Mouse (Mus musculus): ENCODE measurements at regions not wholly inside any gene's neighbourhood (a gene's known extent, or its start where the extent isn't known, plus 50 kb on each side); places are given as distances from the start of the nearest gene placed in this dataset.

- Histone ChIP-seq H3K36me3 (replicated peaks) (no peaks in the 10 kb centered on the region), H3K9me3 (replicated peaks) (0 out of 2 replicates have a peak, but pooled peaks cover 5% of the 10 kb centered on the region), H3K4me1 (ENCODE audit: insufficient read depth, low read depth, low read length) (no peaks in the 10 kb centered on the region), H3K27me3 (ENCODE audit: insufficient read depth, low read length) (no peaks in the 10 kb centered on the region), H3K4me3 (ENCODE audit: low read depth, low read length) (no peak overlapping the region)
- ATAC-seq (ENCODE audit: extremely low read depth, insufficient number of reproducible peaks, low FRiP score, poor library complexity, severe bottlenecking): no peak
- no peak for DNase-seq (ENCODE audit: low spot score)
- TF ChIP-seq CTCF (IDR thresholded peaks at IDR 0.05; ENCODE audit: low read depth, low read length) (no peak), POLR2AphosphoS5 (IDR thresholded peaks at IDR 0.05; ENCODE audit: insufficient replicate concordance, low read depth, low read length) (no peak), GATA1 (IDR thresholded peaks at IDR 0.05; ENCODE audit: borderline replicate concordance, low read length) (no peak), TAL1 (conservative IDR thresholded peaks at IDR 0.05; ENCODE audit: low read depth, low read length) (no peak), GATA2 (IDR thresholded peaks at IDR 0.05; ENCODE audit: borderline replicate concordance, low read depth, low read length) (no peak)
Measured at GRCm38 (mm10) chr13:115911524-115912459, 397.7 kb downstream of the Isl1 start.

- Histone ChIP-seq H3K27me3 (ENCODE audit: insufficient read depth, low read length) (no peaks in the 10 kb centered on the region), H3K4me1 (ENCODE audit: insufficient read depth, low read depth, low read length) (no peaks in the 10 kb centered on the region), H3K9me3 (replicated peaks) (0 out of 2 replicates have a peak, but pooled peaks cover 5% of the 10 kb centered on the region), H3K36me3 (replicated peaks) (no peaks in the 10 kb centered on the region), H3K4me3 (ENCODE audit: low read depth, low read length) (no peak overlapping the region)
- no peak for ATAC-seq (ENCODE audit: extremely low read depth, insufficient number of reproducible peaks, low FRiP score, poor library complexity, severe bottlenecking)
- TF ChIP-seq CTCF (IDR thresholded peaks at IDR 0.05; ENCODE audit: low read depth, low read length): no peak
- TF ChIP-seq GATA1 (IDR thresholded peaks at IDR 0.05; ENCODE audit: borderline replicate concordance, low read length): no peak
- no peak for TF ChIP-seq POLR2AphosphoS5 (IDR thresholded peaks at IDR 0.05; ENCODE audit: insufficient replicate concordance, low read depth, low read length)
- no peak for TF ChIP-seq GATA2 (IDR thresholded peaks at IDR 0.05; ENCODE audit: borderline replicate concordance, low read depth, low read length)
- no peak for TF ChIP-seq TAL1 (conservative IDR thresholded peaks at IDR 0.05; ENCODE audit: low read depth, low read length)
- no peak for DNase-seq (ENCODE audit: low spot score)
Measured at GRCm38 (mm10) chr13:115910866-115911449, 398.5 kb downstream of the Isl1 start.

DNA sequence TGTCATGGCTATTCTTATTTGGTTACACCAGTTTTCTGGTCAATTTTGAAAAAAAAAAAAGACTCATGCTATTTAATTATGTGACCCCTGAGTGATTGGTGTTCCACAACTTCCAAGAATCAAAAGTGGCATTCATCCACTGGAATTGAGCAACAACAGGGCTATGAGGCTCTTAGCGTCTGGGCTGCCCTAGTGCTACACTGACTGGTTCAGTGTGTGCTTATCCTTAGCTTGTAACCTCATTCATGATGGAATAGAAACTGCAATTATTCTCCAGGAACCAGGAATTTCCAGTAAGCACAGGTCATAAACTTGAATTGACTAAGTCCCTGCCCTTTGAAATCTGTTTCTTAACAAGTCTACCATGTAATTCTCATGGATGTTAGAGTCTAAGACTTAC is 428.9 kb downstream of the Isl1 start:
- H3K27me3 ChIP-seq (ENCODE audit: insufficient read depth, low read length): no peaks in the 10 kb centered on the region
- ATAC-seq (ENCODE audit: extremely low read depth, insufficient number of reproducible peaks, low FRiP score, poor library complexity, severe bottlenecking) (no peak), DNase-seq (ENCODE audit: low spot score) (no peak)
- H3K9me3 ChIP-seq (replicated peaks): peaks cover 5% of the 10 kb centered on the region
- TF ChIP-seq CTCF (IDR thresholded peaks at IDR 0.05; ENCODE audit: low read depth, low read length): no peak
- TF ChIP-seq GATA2 (IDR thresholded peaks at IDR 0.05; ENCODE audit: borderline replicate concordance, low read depth, low read length): no peak
- TF ChIP-seq TAL1 (conservative IDR thresholded peaks at IDR 0.05; ENCODE audit: low read depth, low read length): no peak
- TF ChIP-seq GATA1 (IDR thresholded peaks at IDR 0.05; ENCODE audit: borderline replicate concordance, low read length): no peak
- TF ChIP-seq POLR2AphosphoS5 (IDR thresholded peaks at IDR 0.05; ENCODE audit: insufficient replicate concordance, low read depth, low read length): no peak
- H3K4me1 ChIP-seq (ENCODE audit: insufficient read depth, low read depth, low read length): no peaks in the 10 kb centered on the region
- no peak overlapping the region for H3K4me3 ChIP-seq (ENCODE audit: low read depth, low read length)
- H3K36me3 ChIP-seq (replicated peaks): no peaks in the 10 kb centered on the region

- ATAC-seq (ENCODE audit: extremely low read depth, insufficient number of reproducible peaks, low FRiP score, poor library complexity, severe bottlenecking) (no peak), DNase-seq (ENCODE audit: low spot score) (no peak)
- TF ChIP-seq GATA1 (IDR thresholded peaks at IDR 0.05; ENCODE audit: borderline replicate concordance, low read length): no peak
- no peak for TF ChIP-seq CTCF (IDR thresholded peaks at IDR 0.05; ENCODE audit: low read depth, low read length)
- no peak for TF ChIP-seq POLR2AphosphoS5 (IDR thresholded peaks at IDR 0.05; ENCODE audit: insufficient replicate concordance, low read depth, low read length)
- TF ChIP-seq TAL1 (conservative IDR thresholded peaks at IDR 0.05; ENCODE audit: low read depth, low read length): no peak
- no peak for TF ChIP-seq GATA2 (IDR thresholded peaks at IDR 0.05; ENCODE audit: borderline replicate concordance, low read depth, low read length)
- no peaks in the 10 kb centered on the region for H3K36me3 ChIP-seq (replicated peaks)
- H3K4me3 ChIP-seq (ENCODE audit: low read depth, low read length): no peak overlapping the region
- peaks cover 10% of the 10 kb centered on the region; the same call in 1 of the 2 replicates for H3K9me3 ChIP-seq (replicated peaks)
- no peaks in the 10 kb centered on the region for H3K4me1 ChIP-seq (ENCODE audit: insufficient read depth, low read depth, low read length)
- H3K27me3 ChIP-seq (ENCODE audit: insufficient read depth, low read length): no peaks in the 10 kb centered on the region
Measured at GRCm38 (mm10) chr13:115860480-115860879, 449.0 kb downstream of the Isl1 start.

DNA sequence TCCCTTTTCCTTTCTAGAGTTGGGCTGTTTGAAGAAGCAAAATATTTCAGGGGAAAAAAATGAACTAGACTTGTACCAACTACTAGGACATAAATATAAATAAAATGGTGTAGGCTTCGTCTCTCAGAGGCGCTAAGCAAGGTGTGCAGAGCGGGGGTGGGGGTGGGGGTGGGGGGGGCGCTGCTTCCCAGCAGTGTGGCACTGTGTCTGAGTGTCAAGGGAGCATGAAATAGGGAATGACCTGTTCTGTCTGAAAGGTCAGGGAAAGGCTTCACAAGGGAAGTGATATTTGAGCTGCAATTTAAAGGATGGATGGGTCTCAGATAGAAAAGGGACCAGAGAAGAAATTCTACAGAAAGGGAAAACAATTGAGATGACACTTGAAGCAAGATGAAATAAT is 452.9 kb downstream of the Isl1 start:
- Histone ChIP-seq H3K36me3 (replicated peaks) (no peaks in the 10 kb centered on the region), H3K4me1 (ENCODE audit: insufficient read depth, low read depth, low read length) (no peaks in the 10 kb centered on the region), H3K9me3 (replicated peaks) (peaks cover 8% of the 10 kb centered on the region; the same call in 1 of the 2 replicates), H3K27me3 (ENCODE audit: insufficient read depth, low read length) (no peaks in the 10 kb centered on the region), H3K4me3 (ENCODE audit: low read depth, low read length) (no peak overlapping the region)
- DNase-seq (ENCODE audit: low spot score) (no peak), ATAC-seq (ENCODE audit: extremely low read depth, insufficient number of reproducible peaks, low FRiP score, poor library complexity, severe bottlenecking) (no peak)
- TF ChIP-seq GATA1 (IDR thresholded peaks at IDR 0.05; ENCODE audit: borderline replicate concordance, low read length): no peak
- no peak for TF ChIP-seq CTCF (IDR thresholded peaks at IDR 0.05; ENCODE audit: low read depth, low read length)
- TF ChIP-seq POLR2AphosphoS5 (IDR thresholded peaks at IDR 0.05; ENCODE audit: insufficient replicate concordance, low read depth, low read length): no peak
- TF ChIP-seq GATA2 (IDR thresholded peaks at IDR 0.05; ENCODE audit: borderline replicate concordance, low read depth, low read length): no peak
- no peak for TF ChIP-seq TAL1 (conservative IDR thresholded peaks at IDR 0.05; ENCODE audit: low read depth, low read length)

Data from G1E (cell line).